Mouse (Mus musculus): ENCODE measurements at regions not wholly inside any gene's neighbourhood (a gene's known extent, or its start where the extent isn't known, plus 50 kb on each side); places are given as distances from the start of the nearest gene placed in this dataset.

- DNase-seq (ENCODE audit: low spot score in 2 of 2): no peak
Measured at GRCm38 (mm10) chr8:28117997-28118778, 670.7 kb downstream of the Poteg start.

- no peak for DNase-seq (ENCODE audit: low spot score in 2 of 2)
Measured at GRCm38 (mm10) chr8:28125021-28125420, 677.6 kb downstream of the Poteg start.

- DNase-seq (ENCODE audit: low spot score in 2 of 2): no peak
Measured at GRCm38 (mm10) chr8:28141916-28142315, 694.4 kb downstream of the Poteg start.

- peak; percentile 24 to 59 for DNase-seq (ENCODE audit: low spot score in 2 of 2)
Measured at GRCm38 (mm10) chr8:28148599-28149452, 701.4 kb downstream of the Poteg start.

GRCm38 (mm10) chr8:28149453-28149767, 701.9 kb downstream of the Poteg start:
- no peak for DNase-seq (ENCODE audit: low spot score in 2 of 2)

- DNase-seq (ENCODE audit: low spot score in 2 of 2): no peak
Measured at GRCm38 (mm10) chr8:28160651-28161050, 713.2 kb downstream of the Poteg start.

- DNase-seq (ENCODE audit: low spot score in 2 of 2): no peak
Measured at GRCm38 (mm10) chr8:28168036-28168435, 720.6 kb downstream of the Poteg start.

- no peak for DNase-seq (ENCODE audit: low spot score in 2 of 2)
Measured at GRCm38 (mm10) chr8:28171456-28171855, 724.0 kb downstream of the Poteg start.

- DNase-seq (ENCODE audit: low spot score in 2 of 2): no peak
Measured at GRCm38 (mm10) chr8:28195943-28196342, 748.5 kb downstream of the Poteg start.

- no peak for DNase-seq (ENCODE audit: low spot score in 2 of 2)
Measured at GRCm38 (mm10) chr8:28235562-28235961, 788.1 kb downstream of the Poteg start.

- no peak for DNase-seq (ENCODE audit: low spot score in 2 of 2)
Measured at GRCm38 (mm10) chr8:28239411-28239810, 791.9 kb downstream of the Poteg start.

GRCm38 (mm10) chr8:28252399-28253240, 805.1 kb downstream of the Poteg start:
- DNase-seq (ENCODE audit: low spot score in 2 of 2): peak in 1 of 2 experiments; percentile 39

- DNase-seq (ENCODE audit: low spot score in 2 of 2): no peak
Measured at GRCm38 (mm10) chr8:28267277-28267676, 819.8 kb downstream of the Poteg start.

GRCm38 (mm10) chr8:28284257-28284656, 836.8 kb downstream of the Poteg start:
- no peak for DNase-seq (ENCODE audit: low spot score in 2 of 2)

GRCm38 (mm10) chr8:28298896-28299793, 851.7 kb downstream of the Poteg start:
- peak; percentile 30 to 58 for DNase-seq (ENCODE audit: low spot score in 2 of 2)

GRCm38 (mm10) chr8:28317081-28317480, 869.6 kb downstream of the Poteg start:
- no peak for DNase-seq (ENCODE audit: low spot score in 2 of 2)

GRCm38 (mm10) chr8:28333388-28333787, 885.9 kb downstream of the Poteg start:
- no peak for DNase-seq (ENCODE audit: low spot score in 2 of 2)

GRCm38 (mm10) chr8:28337484-28337883, 890.0 kb downstream of the Poteg start:
- no peak for DNase-seq (ENCODE audit: low spot score in 2 of 2)

GRCm38 (mm10) chr8:28341236-28341635, 893.8 kb downstream of the Poteg start:
- DNase-seq (ENCODE audit: low spot score in 2 of 2): no peak

- peak in 1 of 2 experiments; percentile 3 for DNase-seq (ENCODE audit: low spot score in 2 of 2)
Measured at GRCm38 (mm10) chr8:28366470-28366869, 919.0 kb downstream of the Poteg start.

Data from layer of hippocampus, postnatal 14 days (tissue).